Mouse (Mus musculus) activated CD4-positive, CD25-positive, alpha-beta regulatory T cell, adult 4 months (primary cell): ENCODE measurements around the gene Usp50. TPM values are rescaled to one million over a fixed set of nuclear protein-coding genes. Genes with fewer than 3 reads are reported as not detected.

Source experiments
- polyA plus RNA-seq, 2 experiments: library from polyadenylated mRNA; unstranded; fragments of 100-300 nt; shearing (Covaris generic); gene quantifications; one replicate each; pipeline ENCODE4 v1.2.1; 2017

The Usp50 gene
- polyA plus RNA-seq, 2 experiments from 2014 or later, result 3.5 to 12.6 TPM

Other genes starting within 250 kb of the Usp50 start
- gene Slc27a2, start 231.1 kb downstream of the Usp50 start, polyA plus RNA-seq, result not detected
- gene Hdc, start 164.2 kb downstream of the Usp50 start, polyA plus RNA-seq, result 1 to 10 TPM in 1 of 2 experiments, under 1 TPM in 1; 0.19 to 1.2 TPM
- 10 to 100 TPM; 50.1 to 58.3 TPM for gene Gabpb1, start 107.1 kb downstream of the Usp50 start, polyA plus RNA-seq
- gene Usp8, start 76.1 kb downstream of the Usp50 start, polyA plus RNA-seq, result 10 to 100 TPM; 36.0 to 37.8 TPM
- gene Trpm7, start 92.8 kb upstream of the Usp50 start, polyA plus RNA-seq, result 10 to 100 TPM; 49.8 to 55.8 TPM
- 10 to 100 TPM; 63.4 to 75.3 TPM for gene Sppl2a, start 149.8 kb upstream of the Usp50 start, polyA plus RNA-seq
- gene Ap4e1, start 225.2 kb upstream of the Usp50 start, polyA plus RNA-seq, result 10 to 100 TPM; 10.9 to 15.6 TPM